Mouse (Mus musculus) cerebellum, postnatal 10 days (tissue): Measurements from ENCODE around the gene Zmynd10.

Experiments
- DNase-seq, 2 experiments: peaks; one replicate each; pipeline ENCODE4 v3.0.0; 2021; ENCODE audit warnings: mixed read lengths in 2 of 2

The Zmynd10 gene

GRCm38 (mm10) chr9:107547026-107547425, at the start of gene Zmynd10:
TSS of gene Zmynd10 (plus strand) at chr9:107547298.
- peak; percentile 80 to 82 for DNase-seq

GRCm38 (mm10) chr9:107500708-107501286, 46.3 kb upstream of the Zmynd10 start:
- DNase-seq: no peak

- DNase-seq: peak; percentile 64 to 77
Measured at GRCm38 (mm10) chr9:107502131-107502846, 44.8 kb upstream of the Zmynd10 start.

GRCm38 (mm10) chr9:107504662-107505537, 42.2 kb upstream of the Zmynd10 start:
- peak; percentile 73 to 79 for DNase-seq

GRCm38 (mm10) chr9:107508266-107508665, 38.8 kb upstream of the Zmynd10 start:
- peak; percentile 73 to 76 for DNase-seq

GRCm38 (mm10) chr9:107510384-107511100, 36.6 kb upstream of the Zmynd10 start:
- DNase-seq: peak; percentile 57 to 61

- DNase-seq: no peak
Measured at GRCm38 (mm10) chr9:107511436-107511835, 35.7 kb upstream of the Zmynd10 start.

- DNase-seq: peak; percentile 59 to 66
Measured at GRCm38 (mm10) chr9:107512326-107512725, 34.8 kb upstream of the Zmynd10 start.

- DNase-seq: peak; percentile 96 to 98
Measured at GRCm38 (mm10) chr9:107514303-107514955, 32.7 kb upstream of the Zmynd10 start.

- no peak for DNase-seq
Measured at GRCm38 (mm10) chr9:107520331-107520730, 26.8 kb upstream of the Zmynd10 start.

GRCm38 (mm10) chr9:107521190-107521589, 25.9 kb upstream of the Zmynd10 start:
- no peak for DNase-seq

- DNase-seq: no peak
Measured at GRCm38 (mm10) chr9:107521711-107522399, 25.2 kb upstream of the Zmynd10 start.

GRCm38 (mm10) chr9:107522400-107522711, 24.7 kb upstream of the Zmynd10 start:
- DNase-seq: peak; percentile 40 to 49

- peak; percentile 83 to 84 for DNase-seq
Measured at GRCm38 (mm10) chr9:107526198-107527026, 20.7 kb upstream of the Zmynd10 start.

- peak; percentile 93 to 95 for DNase-seq
Measured at GRCm38 (mm10) chr9:107533791-107534407, 13.2 kb upstream of the Zmynd10 start, which contains the start of gene Tmem115. TSS of gene Tmem115 (plus strand) at chr9:107533945.

- DNase-seq: peak; percentile 78 to 80
Measured at GRCm38 (mm10) chr9:107534408-107535202, 12.5 kb upstream of the Zmynd10 start.

GRCm38 (mm10) chr9:107538231-107538630, 8.9 kb upstream of the Zmynd10 start:
- DNase-seq: peak; percentile 85 to 91

- no peak for DNase-seq
Measured at GRCm38 (mm10) chr9:107538711-107539110, 8.4 kb upstream of the Zmynd10 start.

- no peak for DNase-seq
Measured at GRCm38 (mm10) chr9:107539940-107540339, 7.2 kb upstream of the Zmynd10 start.
